Mouse (Mus musculus) c-Kit-positive CD71-negative TER-119-negative erythroid progenitor cells, embryonic 14.5 days (primary cell): ENCODE results near the gene Klf11.
"Not testable (repeated sequence)": the region's sequence is repeated elsewhere in the genome, so short reads cannot be mapped to it uniquely, and the experiment has no call there.

Experiments
- DNase-seq: peaks from one replicate; pipeline ENCODE4 v3.0.0-alpha.2; 2013; ENCODE audit warnings: low read depth

The Klf11 gene

GRCm38 (mm10) chr12:24654065-24654862 lies 3.2 kb downstream of the Klf11 start:
- no peak for DNase-seq

- DNase-seq = no peak
These were observed 5.4 kb downstream of the Klf11 start for GRCm38 (mm10) chr12:24656436-24656835.

- no peak for DNase-seq
These were observed 7.9 kb downstream of the Klf11 start for GRCm38 (mm10) chr12:24658998-24659397.

GRCm38 (mm10) chr12:24659923-24660322 lies 8.8 kb downstream of the Klf11 start:
- DNase-seq = no peak

- DNase-seq = no peak
These were observed 10.0 kb downstream of the Klf11 start for GRCm38 (mm10) chr12:24661100-24661499.

GRCm38 (mm10) chr12:24662131-24662530 lies 11.1 kb downstream of the Klf11 start:
- DNase-seq = no peak

GRCm38 (mm10) chr12:24680096-24680491 lies 29.0 kb downstream of the Klf11 start:
- DNase-seq = no peak

GRCm38 (mm10) chr12:24680492-24681285 lies 29.6 kb downstream of the Klf11 start:
- no peak for DNase-seq

GRCm38 (mm10) chr12:24681286-24682023 lies 30.4 kb downstream of the Klf11 start, which contains the start of gene Cys1:
Cys1 (minus strand) TSS chr12:24681813.
- DNase-seq = no peak

GRCm38 (mm10) chr12:24682563-24682962 lies 31.5 kb downstream of the Klf11 start:
- DNase-seq = no peak

- no peak for DNase-seq
These were observed 32.4 kb downstream of the Klf11 start for GRCm38 (mm10) chr12:24683461-24683860.

- DNase-seq = no peak
These were observed 35.1 kb downstream of the Klf11 start for GRCm38 (mm10) chr12:24686038-24686695.

- no peak for DNase-seq
These were observed 35.7 kb downstream of the Klf11 start for GRCm38 (mm10) chr12:24686696-24687346.

GRCm38 (mm10) chr12:24690351-24690750 lies 39.3 kb downstream of the Klf11 start:
- DNase-seq = no peak

- peak; percentile 83 for DNase-seq
These were observed 45.7 kb downstream of the Klf11 start for GRCm38 (mm10) chr12:24696500-24697483.

- no peak for DNase-seq
These were observed 46.6 kb downstream of the Klf11 start for GRCm38 (mm10) chr12:24697484-24698204.

GRCm38 (mm10) chr12:24698514-24698913 lies 47.4 kb downstream of the Klf11 start:
- DNase-seq = no peak

- DNase-seq = no peak
These were observed 48.5 kb downstream of the Klf11 start for GRCm38 (mm10) chr12:24699578-24699977.

GRCm38 (mm10) chr12:24701621-24702020 lies 50.5 kb downstream of the Klf11 start:
- DNase-seq = not testable (repeated sequence)
